Mouse (Mus musculus) kidney, postnatal 36 days (tissue): Measurements from ENCODE around the gene Pax4.

Experiments used
- DNase-seq, 2 experiments: peaks; one replicate each; pipeline ENCODE4 v3.0.0; 2021 to 2022; ENCODE audit warnings: mixed read lengths in 2 of 2

Gene Pax4

DNA sequence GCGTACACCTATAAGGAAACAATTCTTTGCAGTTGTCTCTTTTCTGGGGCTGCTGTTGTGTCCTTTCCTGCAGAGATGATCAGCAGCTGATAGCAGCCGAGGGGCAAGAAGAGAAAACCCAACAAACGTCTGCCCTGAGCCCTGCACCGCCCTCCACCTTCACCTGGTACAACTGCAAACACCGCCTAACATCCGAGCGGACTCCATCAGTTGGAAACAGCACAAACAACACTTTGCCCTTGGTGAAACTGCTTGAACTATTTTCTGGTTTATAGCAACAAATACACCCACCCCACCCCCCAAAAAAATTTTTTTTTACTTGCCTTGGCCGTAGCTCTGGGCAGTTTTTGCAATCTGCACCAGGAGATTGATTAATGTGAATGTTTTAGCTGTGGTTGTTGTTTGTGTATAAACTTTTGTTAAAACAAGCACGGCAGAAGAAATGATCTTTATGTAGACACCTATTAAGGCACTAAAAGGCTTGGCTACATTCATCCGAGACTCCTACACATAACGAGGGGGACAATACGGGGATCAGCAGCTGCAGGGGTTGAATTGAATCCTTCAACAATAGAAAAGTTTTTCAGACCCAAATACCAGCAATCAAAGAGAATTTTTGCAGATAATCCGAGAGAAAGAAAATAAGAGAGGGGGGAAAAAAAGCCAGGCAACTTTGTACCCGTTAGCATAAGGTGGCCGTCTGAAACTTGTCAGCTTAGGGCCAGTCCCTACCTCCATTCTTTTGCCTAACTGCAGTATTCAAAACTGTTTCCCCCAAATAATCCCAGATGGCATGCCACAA, 52.9 kb downstream of the Pax4 start:
- no peak for DNase-seq
